Mouse (Mus musculus) kidney, adult 9 months (tissue): ENCODE results near the gene Hfm1.
A peak's percentile ranks its signal among the peaks of the same experiment; 100 is the strongest.

Source experiments
- DNase-seq: peaks from one replicate; pipeline ENCODE4 v3.0.0; 2022

Hfm1 gene

GRCm38 (mm10) chr5:106925488-106926368 lies at the start of gene Hfm1:
Gene Hfm1 (minus strand): TSS chr5:106926321.
- DNase-seq: peak; percentile 6

GRCm38 (mm10) chr5:106973883-106974282 lies 47.8 kb upstream of the Hfm1 start:
- no peak for DNase-seq

GRCm38 (mm10) chr5:106967578-106967977 lies 41.5 kb upstream of the Hfm1 start:
- no peak for DNase-seq

- no peak for DNase-seq
Observed at GRCm38 (mm10) chr5:106966443-106966842, 40.3 kb upstream of the Hfm1 start.

- DNase-seq: no peak
Observed at GRCm38 (mm10) chr5:106964513-106965014, 38.4 kb upstream of the Hfm1 start.

GRCm38 (mm10) chr5:106963584-106964512 lies 37.7 kb upstream of the Hfm1 start, which contains the start of gene Cdc7:
Gene Cdc7 (plus strand): TSS chr5:106964322.
- peak; percentile 90 for DNase-seq

- no peak for DNase-seq
Observed at GRCm38 (mm10) chr5:106960451-106960850, 34.3 kb upstream of the Hfm1 start.

- DNase-seq: peak; percentile 75
Observed at GRCm38 (mm10) chr5:106959031-106959430, 32.9 kb upstream of the Hfm1 start.

- peak; percentile 41 for DNase-seq
Observed at GRCm38 (mm10) chr5:106956467-106956866, 30.3 kb upstream of the Hfm1 start.

- DNase-seq: no peak
Observed at GRCm38 (mm10) chr5:106948683-106949082, 22.6 kb upstream of the Hfm1 start.

GRCm38 (mm10) chr5:106946342-106946741 lies 20.2 kb upstream of the Hfm1 start:
- DNase-seq: no peak

GRCm38 (mm10) chr5:106927996-106928395 lies 1.9 kb upstream of the Hfm1 start:
- DNase-seq: no peak

GRCm38 (mm10) chr5:106926369-106926686 lies 207 bp upstream of the Hfm1 start:
- DNase-seq: no peak

- no peak for DNase-seq
Observed at GRCm38 (mm10) chr5:106919315-106919714, 6.8 kb downstream of the Hfm1 start.

GRCm38 (mm10) chr5:106896879-106897278 lies 29.2 kb downstream of the Hfm1 start:
- DNase-seq: no peak

GRCm38 (mm10) chr5:106891773-106892172 lies 34.3 kb downstream of the Hfm1 start:
- DNase-seq: peak; percentile 51

GRCm38 (mm10) chr5:106887303-106888071 lies 38.6 kb downstream of the Hfm1 start:
- DNase-seq: no peak

GRCm38 (mm10) chr5:106885517-106885916 lies 40.6 kb downstream of the Hfm1 start:
- DNase-seq: no peak

GRCm38 (mm10) chr5:106876438-106876837 lies 49.7 kb downstream of the Hfm1 start:
- no peak for DNase-seq

GRCm38 (mm10) chr5:106860415-106860814 lies 65.7 kb downstream of the Hfm1 start:
- DNase-seq: peak; percentile 58

GRCm38 (mm10) chr5:106853284-106853683 lies 72.8 kb downstream of the Hfm1 start:
- no peak for DNase-seq

- no peak for DNase-seq
Observed at GRCm38 (mm10) chr5:106847045-106847444, 79.1 kb downstream of the Hfm1 start.

GRCm38 (mm10) chr5:106843906-106844305 lies 82.2 kb downstream of the Hfm1 start:
- DNase-seq: no peak
